Mouse (Mus musculus): ENCODE measurements around the gene Mboat2.

- TF ChIP-seq CTCF (IDR thresholded peaks at IDR 0.05; ENCODE audit: control insufficient read depth, insufficient read depth, insufficient replicate concordance, low read depth, low read length) (no peak), POLR2A (IDR thresholded peaks at IDR 0.05; ENCODE audit: control insufficient read depth, low read depth, low read length) (no peak)
These were observed 1.3 kb downstream of the Mboat2 start for GRCm38 (mm10) chr12:24831964-24832427.
